Mouse (Mus musculus) c-Kit-positive CD71-negative TER-119-negative erythroid progenitor cells, embryonic 14.5 days (primary cell): ENCODE data around the gene Oas3.
A peak's percentile ranks its signal among the peaks of the same experiment; 100 is the strongest.
"Not testable (repeated sequence)": the region's sequence is repeated elsewhere in the genome, so short reads cannot be mapped to it uniquely, and the experiment has no call there.

ENCODE experiments used
- DNase-seq: peaks from one replicate; pipeline ENCODE4 v3.0.0-alpha.2; 2013; ENCODE audit warnings: low read depth

Oas3 gene

DNA sequence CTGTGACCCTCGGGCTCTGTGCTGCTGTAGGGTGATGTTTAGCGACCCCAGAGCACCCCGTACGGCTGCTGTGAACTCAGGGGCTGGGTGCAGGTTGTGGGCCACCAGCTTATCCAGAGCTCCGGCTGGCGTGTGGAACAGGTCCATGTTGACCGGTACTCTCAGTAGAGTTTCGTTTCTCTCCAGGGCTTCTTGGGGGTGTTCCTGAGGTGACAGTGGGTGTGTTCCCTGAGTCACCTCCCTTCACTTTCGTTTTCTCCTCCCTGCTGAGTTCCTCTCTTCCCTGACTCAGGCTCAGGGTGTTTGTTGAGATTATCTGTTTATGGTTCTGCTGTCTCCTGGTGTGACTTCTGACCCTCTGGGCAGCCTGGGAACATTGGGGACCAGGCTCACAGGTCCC, at the start of gene Oas3:
Gene Oas3 (minus strand): TSS at position 184 of the 400 bp plus-strand sequence.
- no peak for DNase-seq

DNA sequence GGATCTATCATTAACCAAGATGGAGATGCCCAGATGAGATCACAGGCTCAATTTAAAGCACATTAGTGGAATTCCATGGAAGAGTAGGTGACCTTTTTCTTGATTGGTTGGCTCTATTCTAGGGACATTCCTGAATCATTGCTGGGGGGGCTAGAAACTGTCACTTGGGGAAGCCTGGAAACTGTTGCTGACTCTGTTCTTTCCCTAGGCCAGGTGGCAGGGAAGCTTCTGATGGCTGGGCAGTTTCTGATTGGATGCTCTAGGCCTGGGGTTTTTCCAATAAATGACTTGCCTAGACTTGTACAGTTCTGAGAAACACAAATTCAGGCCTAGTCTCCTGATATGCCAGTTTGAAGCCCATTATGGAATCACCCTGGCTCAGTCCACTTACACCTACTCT, 41.5 kb upstream of the Oas3 start:
- no peak for DNase-seq

DNA sequence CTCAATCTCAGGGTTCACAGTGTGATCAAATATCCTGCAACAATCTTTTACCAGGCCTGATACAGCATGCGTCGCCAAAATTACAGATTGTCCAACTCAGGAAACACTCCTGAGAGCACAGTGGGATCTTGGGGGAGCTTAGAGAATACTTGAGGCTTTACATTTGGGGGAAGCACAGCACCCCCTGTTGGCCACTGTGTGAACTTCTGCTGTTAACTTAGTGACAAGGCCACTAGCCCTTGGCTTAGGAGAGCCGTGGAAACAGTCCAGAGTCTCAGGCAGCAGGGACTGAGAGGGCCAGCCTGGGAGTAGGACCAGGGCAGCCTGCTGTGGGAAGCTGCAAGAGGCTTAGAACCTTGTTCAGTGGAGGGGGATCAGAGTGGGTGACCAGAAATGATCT, 38.5 kb upstream of the Oas3 start:
- DNase-seq, result peak; percentile 31

DNA sequence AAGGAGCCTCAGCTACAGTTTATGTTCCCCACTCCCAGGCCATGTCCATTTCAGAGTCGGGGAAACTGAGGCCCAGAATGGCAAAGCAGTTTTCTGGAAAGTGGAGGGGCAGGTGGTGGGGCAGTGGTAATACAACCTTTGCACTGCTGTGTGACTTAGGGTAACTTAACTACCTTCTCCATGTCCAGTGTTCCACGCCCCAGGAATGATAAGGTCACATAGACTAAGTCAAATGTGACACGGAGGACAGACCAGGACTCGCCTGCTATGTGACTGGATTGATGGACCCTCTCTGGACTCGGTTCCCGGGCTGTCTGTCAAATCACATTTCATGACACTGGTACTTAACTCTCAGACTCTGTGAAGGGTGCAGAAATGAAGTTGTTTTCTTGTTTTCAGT, 35.6 kb upstream of the Oas3 start:
- DNase-seq, result no peak

DNA sequence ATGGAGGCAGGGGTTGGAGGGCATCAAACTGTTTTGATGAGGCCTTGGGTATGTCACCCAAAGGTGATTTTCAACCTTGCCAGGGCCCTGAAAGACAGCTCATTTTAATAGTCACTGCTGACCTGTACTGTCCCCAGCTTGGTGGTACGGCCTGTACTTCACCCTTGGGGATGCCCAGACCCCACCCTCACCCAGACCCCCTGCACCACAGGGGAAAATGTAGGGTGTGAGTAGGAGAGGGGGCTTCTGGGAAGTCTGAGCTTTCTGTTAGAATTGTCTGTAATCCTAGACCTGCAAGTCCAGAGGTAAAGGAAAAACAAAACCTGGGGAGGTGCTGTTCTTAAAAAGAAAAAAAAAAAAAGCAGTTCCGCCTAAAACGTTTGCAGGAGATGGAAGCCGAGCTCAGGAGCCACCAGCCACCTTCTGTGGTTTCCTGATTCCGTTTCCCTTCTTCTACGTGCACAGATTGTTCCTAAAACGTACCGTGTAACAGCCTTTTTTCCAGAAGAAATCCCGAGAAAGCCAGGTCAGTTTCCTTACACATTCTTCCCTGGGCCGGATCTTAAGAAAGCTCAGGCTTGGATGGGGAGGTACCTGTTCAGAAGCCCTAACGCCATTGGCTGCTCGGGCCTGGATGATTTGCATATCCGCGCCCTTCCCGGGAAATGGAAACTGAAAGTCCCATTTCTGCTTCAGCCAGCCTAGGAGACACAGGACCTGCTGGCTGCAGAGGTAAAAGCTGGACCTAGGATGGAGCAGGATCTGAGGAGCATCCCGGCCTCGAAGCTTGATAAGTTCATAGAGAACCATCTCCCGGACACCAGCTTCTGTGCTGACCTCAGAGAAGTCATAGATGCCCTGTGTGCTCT, 34.7 kb upstream of the Oas3 start, which contains the start of gene Oas1c:
Gene Oas1c (minus strand): TSS at position 564 of the 869 bp plus-strand sequence.
- peak; percentile 73 for DNase-seq

DNA sequence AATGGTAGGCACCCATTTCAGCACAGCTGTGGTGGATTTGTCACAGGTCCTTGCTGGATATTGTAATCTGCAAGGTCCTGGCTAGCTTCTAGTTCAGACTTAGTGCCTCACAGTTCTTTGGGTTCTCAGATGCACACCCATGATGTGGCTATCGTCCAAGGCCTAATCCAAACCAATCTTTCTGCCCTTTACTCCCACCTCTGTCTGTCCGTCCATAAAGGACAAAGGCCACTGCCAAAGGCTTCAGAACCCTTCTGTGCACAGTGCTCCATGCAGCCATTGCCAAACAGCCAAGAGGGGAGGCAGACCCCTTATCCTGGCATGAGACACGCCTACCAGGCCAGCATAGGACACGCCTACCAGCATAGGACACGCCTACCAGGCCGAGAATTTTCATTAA, 31.7 kb upstream of the Oas3 start:
- no peak for DNase-seq

DNA sequence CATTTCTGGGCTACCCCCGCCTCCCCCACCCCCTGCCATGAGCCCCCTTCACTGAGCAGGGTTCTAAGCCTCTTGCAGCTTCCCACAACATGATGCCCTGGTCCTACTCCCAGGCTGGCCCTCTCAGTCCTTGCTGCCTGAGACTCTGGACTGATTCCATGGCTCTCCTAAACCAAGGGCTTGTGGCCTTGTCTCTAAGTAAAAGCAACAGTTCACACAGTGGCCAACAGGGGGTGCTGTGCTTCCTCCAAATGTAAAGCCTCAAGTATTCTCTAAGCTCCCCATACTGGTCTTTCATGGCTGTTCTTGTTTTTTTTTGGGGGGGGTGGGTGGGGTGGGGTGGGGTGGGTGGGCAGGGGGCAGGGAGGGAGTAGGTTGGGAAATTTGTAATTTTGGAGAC, 29.0 kb upstream of the Oas3 start:
- DNase-seq, result peak; percentile 65

DNA sequence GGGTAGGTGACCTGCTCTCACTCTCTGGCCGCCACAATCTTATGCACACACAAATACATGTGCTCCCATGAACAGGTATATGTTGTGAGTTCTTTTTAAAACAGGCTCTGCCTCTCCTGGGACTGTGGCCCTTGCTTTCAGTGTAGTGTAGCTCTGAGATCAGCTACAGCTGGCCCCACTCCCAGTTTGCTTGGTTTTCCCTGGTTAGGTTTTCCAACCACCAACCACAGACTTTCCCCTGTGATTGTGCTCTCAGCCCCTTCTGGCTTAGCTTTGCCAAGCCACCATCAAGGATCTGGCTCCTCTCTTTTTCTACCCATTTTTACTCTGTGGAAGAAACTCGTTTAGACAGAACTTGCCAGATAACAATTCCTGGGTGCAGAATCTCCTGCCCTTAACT, 26.1 kb upstream of the Oas3 start:
- DNase-seq, result no peak

DNA sequence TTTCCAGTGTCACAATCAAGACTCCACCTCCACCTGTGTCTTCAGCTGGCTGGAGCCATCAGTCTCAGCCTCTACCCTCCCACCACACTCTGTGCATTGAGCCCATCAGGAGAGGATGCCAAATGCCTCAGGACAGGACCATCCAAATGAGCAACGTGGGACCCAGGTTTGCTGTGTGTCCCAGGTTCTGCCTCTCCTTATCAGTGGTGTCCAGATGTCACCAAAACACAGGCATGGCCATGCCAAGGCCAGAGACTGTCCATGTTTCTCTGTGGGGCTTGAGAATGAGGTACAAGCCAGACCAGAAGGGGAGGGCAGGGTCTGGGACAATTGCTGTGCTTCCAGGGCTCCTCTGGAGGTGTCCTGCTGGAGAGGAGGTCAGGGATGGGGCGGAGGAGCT, 21.5 kb upstream of the Oas3 start:
- DNase-seq, result not testable (repeated sequence)

DNA sequence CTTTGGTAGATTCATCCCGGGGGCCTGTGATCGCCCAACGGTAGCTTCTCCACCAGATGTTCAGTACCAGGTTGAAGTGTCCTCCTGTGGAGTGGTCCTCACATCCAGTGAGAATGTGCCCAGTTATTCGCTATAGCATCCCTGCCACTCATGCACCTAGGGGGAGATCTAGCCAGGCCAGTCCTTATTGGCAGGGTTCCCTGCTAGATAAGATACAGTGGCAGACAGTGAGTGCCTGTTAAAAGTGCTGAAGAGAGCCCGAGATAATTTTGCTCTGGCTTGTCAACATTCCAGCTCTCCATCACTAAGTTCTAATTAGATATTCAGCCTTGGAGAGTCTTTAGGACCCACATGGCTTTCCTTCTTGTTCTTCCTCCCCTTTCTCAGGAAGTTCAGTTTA, 20.7 kb upstream of the Oas3 start:
- not testable (repeated sequence) for DNase-seq

DNA sequence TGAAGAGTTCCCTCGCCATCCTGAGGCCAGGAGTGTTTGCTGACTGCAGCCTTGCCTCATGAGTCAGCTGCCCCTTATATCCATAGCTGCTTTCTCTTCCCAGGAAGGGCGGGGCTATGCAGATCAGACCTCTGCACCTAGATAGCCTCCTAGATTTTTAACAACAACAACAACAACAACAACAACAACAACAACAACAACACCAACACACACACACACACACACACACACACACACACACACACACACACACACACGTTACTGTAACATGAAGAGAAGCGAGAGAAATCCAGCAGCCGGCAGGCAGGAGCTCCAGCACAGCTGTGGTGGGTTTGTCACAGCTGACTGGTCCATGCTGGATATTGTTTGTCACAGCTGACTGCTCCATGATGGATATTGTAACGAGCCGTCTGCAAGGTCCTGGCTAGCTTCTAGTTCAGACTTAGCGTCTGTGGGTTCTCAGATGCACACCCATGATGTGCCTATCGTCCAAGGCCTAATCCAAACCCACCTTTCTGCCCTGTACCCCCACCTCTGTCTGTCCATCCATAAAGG, 18.1 kb upstream of the Oas3 start, which contains the start of gene Oas1e:
Gene Oas1e (minus strand): TSS at position 51 of the 555 bp plus-strand sequence.
- not testable (repeated sequence) for DNase-seq

DNA sequence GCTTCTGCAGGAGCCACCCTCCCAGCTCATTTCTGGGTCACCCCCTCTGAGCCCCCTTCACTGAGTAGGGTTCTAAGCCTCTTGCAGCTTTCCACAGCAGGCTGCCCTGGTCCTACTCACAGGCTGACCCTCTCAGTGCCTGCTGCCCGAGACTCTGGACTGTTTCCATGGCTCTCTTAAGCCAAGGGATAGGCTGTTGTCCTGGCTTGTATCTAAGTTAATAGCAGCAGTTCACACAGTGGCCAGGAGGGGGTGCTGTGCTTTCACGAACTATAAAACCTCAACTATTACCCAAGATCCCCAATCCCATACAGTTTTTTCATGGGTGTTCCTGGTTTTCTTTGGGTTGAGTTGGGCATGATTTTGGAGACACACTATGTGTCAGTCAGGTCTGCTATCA, 15.6 kb upstream of the Oas3 start:
- no peak for DNase-seq

DNA sequence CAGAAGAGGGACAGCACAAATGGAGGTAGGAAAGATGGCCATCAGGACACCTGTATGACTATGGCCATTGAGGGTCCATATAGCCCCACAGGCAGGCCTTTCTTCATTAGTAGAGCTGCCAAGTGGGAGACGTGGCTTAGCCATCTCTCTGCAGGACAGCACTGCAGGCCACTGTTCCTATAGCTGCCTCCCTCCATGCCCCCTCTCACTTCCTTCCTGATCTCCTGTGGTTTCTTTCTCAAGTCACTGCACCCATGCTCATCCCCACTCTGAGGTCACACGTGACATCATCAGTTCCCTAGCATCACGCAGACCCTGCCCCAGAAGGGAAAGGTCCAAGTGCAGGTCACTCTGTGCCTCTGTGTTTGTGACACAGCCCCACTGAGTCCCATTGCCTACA, 9.6 kb upstream of the Oas3 start:
- DNase-seq, result no peak

DNA sequence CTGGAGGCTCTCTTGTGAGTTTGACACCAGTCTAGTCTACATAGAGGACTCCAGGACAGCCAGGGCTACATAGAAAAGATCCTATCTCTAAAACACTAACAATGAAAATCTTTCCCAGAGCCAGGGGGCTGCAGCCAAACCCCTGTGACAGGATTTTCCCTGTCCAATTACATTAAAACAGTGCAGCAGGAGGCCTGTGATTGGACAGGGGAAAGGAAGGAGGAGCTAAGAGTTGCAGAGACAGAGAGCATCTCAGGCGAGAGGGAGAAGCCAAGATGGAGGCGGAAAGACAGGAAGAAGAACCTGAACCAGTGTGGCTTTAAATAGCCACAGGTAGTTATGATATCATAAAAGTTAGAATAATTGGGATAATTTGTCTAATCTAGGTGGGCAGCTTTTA, 5.0 kb upstream of the Oas3 start:
- no peak for DNase-seq

DNA sequence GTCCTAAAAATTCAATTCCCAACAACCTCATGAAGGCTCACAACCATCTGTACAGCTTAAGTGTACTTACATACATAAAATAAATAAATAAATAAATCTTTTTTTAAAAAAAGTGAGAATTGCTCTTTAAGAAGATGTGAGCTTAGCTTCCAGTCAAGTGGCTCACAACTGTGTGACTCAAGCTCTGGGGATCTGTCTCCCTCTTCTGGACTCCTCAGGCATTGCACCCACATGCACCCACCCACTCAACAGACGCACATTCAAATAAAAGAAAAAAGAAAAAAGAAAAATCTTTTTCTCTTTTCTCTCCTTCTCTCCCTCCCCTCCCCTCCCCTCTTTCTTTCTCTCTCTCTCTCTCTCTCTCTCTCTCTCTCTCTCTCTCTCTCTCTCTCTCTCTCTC, 4.2 kb upstream of the Oas3 start:
- DNase-seq, result no peak

DNA sequence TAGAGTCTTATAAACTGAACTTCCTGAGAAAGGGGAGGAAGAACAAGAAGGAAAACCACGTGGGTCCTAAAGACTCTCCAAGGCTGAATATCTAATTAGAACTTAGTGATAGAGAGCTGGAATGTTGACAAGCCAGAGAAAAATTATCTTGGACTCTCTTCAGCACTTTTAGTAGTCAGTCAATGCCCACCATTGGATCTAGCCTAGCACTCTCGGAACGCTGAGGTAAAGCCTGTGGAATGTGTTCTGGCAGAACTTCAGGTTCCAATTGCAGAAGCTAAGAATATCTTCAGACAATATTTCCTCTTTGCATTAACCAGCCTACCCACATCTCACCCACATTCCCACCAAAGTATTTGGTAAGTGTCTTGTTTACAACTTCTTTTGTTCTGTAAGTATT, 2.5 kb upstream of the Oas3 start:
- no peak for DNase-seq

DNA sequence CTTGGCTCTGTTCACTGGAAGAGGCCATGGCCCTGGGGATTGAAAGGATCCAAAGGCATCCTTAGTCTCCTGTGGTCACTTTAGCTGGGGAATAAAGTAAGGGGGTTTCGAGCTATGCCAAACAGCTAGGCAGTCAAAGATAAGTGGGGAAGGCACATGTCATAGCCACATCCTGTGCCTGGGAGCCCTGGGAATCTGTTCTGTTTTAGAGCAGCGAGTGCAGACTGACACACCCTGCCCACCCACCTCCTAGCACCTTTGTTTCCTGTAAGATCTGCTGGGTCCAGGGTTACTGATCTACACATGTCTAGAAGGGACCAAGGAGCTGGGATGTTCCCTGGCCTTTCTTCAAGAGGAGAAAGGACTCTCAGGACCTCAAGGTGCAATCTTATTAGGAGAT, 1.5 kb upstream of the Oas3 start:
- DNase-seq, result no peak

DNA sequence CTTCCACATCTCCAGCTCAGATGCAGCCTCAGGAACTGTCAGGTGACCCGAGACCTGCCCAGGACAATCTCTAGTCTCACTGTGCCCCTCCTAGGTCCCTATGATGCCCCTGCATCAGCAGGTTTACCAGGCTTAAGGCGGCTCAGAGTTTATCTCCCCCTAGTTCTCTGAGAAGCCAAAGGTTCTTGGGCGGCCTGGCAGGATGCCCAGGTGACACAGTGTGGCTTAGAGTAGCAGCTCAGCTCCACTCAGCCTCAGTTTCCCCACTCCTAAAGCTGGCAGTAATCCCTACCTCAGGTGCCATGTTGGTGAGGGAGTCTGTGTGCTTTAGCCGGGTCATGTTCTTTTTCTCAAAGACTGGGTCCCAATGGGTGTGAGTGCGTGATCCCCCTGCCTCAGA, 660 bp downstream of the Oas3 start:
- no peak for DNase-seq

DNA sequence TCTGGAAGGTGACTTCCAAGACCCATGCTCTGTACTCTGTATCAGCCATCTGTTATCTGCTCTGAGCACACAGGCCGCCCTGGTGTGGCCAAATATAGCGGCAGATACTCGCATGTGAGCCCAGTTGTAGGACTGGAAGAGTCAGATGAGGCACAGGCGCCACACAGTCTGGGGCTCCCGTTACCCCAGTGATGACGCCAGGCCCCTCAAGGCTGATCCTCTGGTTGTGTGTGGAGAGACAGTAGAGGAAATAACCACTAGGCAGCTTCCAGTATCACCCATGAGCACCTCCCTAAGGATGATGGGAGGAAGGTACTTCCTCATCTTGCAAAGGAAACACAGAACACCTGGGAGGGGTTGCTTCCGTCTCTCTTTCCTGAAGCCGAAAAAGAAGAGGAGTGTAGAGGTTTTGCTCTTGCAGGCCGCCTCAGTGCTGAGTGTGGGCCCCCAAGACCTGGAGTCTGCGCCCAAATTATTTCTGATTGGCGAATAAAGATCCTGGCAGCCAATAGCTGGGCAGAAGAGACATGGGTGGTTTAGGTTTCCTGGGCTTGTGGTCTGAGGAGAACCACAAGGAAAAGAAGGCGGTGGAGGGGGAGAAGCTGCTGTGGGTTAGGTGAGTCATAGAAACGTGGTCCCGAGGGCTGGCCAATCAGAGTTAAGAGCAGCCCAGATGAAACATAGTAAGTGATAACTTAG, 2.0 kb downstream of the Oas3 start:
- peak; percentile 60 for DNase-seq

DNA sequence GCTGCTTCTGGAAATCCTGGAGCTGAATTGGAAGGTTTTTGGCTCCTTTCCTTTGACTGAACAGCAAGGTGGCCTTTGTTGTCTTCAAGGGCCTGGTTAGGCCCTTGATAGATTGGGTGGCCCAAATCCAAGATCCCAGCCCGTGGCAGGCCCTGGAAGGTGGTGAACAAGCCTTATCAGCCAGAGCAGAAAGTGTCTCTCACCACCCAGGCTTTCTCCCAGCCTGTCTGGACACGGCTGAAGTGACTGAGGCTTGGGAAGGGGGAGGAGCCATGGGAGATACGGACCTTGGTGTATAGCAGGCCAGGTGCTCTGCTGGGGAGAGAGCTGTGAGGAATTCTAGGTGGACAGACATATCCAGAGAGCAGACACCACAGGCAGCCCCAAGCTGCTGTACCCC, 8.1 kb downstream of the Oas3 start:
- no peak for DNase-seq

DNA sequence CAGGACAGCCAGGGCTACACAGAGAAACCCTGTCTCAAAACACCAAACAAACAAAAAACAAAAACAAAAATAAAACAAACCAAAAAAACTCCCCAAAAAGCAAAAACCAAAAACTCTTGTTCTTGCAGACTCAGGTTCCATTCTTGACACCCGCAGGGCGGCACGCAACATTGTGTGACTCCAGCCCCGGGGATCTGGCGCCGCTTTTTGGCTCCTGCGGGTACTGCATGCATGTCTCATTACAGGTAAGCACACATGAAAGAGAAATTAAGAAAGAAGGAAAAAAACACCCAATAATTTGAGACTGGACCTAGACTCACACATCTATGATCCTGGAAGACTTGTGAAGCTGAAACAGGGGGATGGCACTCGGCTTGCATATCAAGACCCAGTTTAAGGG, 12.5 kb downstream of the Oas3 start:
- DNase-seq, result no peak

DNA sequence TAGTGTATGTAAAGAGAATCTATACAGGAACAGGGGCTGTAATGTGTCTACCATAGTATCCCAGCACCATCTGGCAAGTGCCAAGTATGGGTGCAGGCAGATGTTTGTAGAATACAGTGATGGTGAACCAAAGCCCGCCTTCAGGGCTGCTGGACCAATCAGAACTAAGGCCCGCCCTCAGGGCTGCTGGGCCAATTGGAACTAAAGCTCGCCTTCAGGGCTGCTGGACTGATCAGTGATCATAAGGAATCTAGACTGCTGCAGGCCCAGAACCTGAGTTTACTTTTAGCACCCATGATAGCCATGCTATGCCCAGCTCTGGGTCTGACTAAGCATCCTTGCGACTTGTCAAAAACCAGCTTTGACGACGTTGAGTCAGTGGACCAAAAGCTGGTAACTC, 15.6 kb downstream of the Oas3 start:
- no peak for DNase-seq

DNA sequence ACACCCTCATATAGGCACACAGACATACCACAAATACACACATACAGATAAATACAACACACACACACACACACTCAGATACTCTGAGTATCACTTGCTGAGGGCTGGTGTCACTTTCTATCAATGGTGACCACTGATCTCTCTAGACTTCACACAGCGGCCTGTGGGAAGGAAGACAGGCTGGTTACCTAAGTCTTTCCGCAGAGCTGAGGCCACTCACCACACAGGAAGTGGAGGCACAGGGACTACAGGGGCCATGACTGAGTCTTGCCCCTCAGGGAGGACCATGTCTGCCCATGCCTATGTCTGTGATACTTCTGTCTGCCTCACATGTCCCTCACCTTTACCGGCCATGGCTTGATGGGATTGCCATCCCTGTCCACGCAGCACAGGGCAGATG, 23.2 kb downstream of the Oas3 start:
- DNase-seq, result no peak
